Mouse (Mus musculus) monocyte, adult 5-6 weeks (primary cell): ENCODE measurements around the gene Zfp868. TPM values are rescaled to one million over a fixed set of nuclear protein-coding genes. Genes with fewer than 3 reads are reported as not detected.
A peak's percentile ranks its signal among the peaks of the same experiment; 100 is the strongest.
"Not testable (repeated sequence)": the region's sequence is repeated elsewhere in the genome, so short reads cannot be mapped to it uniquely, and the experiment has no call there.

Source experiments
- ATAC-seq: fragments of 153-309, 156-312 bp; replicated peaks from 2 replicates; pipeline ENCODE4 v1.8.0; 2017; ENCODE audit warnings: mild to moderate bottlenecking; ENCODE audit not compliant: low TSS enrichment, insufficient number of reproducible peaks, severe bottlenecking, poor library complexity, low FRiP score
- total RNA-seq: library from RNA; stranded (forward); fragments of 200-1000, 200-491, 200-594 nt; gene quantifications from 3 replicates; pipeline ENCODE4 v1.2.3, GENCODE M21; 2017

Gene Zfp868
- total RNA-seq, result 25.9 to 37.5 TPM (median 28.9 TPM) in 3 replicates

DNA sequence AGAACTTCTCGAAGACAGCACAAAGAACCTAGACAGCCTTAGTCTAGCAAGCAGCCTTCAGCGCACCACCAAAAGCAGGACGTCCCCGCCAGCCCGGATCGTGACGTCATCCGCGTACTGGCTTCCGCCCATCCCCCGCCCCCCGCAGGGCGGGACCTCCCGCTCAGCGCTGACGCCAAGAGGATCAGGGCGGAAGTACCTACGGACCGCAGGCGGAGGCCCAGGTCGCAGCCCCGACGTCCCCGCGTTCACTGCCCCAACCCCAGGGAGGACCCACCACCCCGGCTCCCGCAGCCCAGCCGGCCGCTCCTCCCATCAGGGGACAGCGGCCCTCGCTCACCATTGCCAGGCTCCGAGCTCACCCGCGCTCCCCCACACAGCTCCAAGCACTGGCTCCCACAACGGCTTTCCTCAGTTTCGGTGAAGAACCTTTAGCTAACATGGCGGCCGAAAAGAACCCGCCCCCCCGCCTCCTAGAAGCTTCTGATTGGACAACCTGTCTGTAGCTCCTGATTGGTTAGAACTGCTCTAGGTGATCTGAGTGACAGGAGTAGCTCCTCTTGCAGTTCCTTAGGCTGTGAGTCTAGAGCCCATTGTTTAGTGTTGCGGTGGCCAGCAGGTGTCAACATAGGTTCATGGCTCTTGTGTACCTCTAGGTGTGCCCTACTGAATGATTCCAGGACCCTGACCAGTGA, at the start of gene Zfp868:
Gene Zfp868 (minus strand): TSS at position 454 of the 695 bp plus-strand sequence.
- peak; percentile 97 for ATAC-seq

DNA sequence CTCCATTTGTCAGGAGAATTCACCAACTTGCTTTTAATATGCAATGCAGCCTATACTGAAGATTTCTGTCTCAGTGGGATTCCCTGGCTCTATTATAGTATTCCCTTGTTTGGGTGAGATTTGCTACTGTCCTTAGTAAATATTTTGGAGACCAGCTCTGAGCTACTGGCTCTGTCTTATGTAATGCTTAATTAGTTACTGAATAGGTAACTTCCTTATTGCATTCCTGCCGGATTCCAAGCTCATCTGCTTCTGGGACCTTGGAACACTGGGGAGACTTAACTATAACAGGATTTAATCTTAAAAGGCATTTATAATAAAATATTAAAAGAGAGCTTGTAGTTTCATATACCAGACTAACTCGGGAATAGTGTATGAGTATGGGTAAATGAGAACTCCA, 39.7 kb upstream of the Zfp868 start:
- not testable (repeated sequence) for ATAC-seq

DNA sequence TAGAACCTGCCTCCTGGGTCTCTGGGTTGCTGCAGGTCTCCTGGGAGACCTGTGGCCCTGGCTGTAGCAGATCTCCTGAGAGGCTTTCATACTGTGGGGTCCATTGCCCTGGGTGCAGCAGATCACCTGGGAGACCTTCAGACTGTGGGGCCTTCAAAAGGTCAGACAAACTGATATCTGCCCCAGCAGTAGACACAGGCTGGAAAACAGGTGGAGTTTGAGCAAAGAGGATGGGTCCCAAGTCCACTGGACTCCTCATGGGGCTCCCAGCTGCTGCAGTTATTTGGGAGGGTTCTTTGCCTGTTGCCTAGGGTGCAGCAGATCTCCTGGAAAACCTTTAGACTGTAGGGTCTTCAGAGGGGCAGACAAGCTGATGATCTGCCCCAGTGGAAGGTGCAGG, 35.9 kb upstream of the Zfp868 start:
- no peak for ATAC-seq

DNA sequence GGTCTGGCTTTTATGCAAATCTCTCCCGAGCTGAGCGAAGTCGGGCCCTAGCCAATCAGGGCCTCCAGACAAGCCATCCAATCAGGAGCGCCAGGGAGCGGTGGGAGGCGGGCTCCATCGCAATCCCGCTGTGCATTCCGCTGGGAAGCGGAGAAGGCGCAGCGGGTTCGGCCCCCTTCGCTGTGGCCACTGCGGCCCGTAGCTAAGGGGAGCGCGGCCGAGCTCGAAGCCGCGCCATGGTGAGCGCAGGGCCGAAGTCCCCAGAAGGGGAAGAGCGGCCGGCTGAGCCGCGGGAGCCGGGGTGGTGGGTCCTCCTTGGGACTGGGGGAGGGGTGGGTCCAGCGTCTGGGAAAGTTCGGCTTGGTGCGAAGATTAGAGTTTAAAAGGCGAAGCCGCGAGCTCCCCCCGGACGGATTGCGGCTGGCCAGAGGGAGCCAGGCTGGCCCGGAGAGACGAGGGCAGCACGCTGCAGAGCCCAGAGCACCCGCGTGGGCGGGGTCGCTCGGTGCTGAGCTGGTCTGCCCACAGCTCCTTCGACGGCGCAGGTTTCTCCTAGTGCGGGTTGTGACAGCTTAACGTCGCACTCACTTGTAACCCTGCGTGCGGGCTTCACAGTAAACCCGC, 29.1 kb upstream of the Zfp868 start, which contains the start of gene Zfp964:
Gene Zfp964 (plus strand): TSS at position 122 of the 624 bp plus-strand sequence.
- peak; percentile 96 for ATAC-seq

DNA sequence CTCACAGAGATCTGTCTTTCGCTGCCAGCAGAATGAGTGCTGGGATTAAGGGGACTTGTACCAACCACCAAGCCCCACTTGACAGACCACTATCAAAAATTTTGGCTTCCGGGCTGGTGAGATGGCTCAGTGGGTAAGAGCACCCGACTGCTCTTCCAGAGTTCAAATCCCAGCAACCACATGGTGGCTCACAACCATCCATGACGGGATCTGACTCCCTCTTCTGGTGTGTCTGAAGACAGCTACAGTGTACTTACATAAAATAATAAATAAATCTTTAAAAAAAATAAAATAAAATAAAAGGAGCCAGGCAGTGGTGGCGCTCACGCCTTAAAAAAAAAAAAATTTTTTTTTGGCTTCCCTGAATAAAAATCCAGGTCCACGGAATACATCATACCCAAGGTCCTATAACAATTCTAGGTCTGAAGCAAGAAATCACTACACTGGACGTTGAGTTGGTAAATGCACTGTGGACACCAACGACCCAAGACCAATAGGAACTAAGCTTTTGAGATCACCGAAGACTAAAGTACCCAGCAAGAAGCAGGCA, 28.5 kb upstream of the Zfp868 start:
- ATAC-seq, result no peak

DNA sequence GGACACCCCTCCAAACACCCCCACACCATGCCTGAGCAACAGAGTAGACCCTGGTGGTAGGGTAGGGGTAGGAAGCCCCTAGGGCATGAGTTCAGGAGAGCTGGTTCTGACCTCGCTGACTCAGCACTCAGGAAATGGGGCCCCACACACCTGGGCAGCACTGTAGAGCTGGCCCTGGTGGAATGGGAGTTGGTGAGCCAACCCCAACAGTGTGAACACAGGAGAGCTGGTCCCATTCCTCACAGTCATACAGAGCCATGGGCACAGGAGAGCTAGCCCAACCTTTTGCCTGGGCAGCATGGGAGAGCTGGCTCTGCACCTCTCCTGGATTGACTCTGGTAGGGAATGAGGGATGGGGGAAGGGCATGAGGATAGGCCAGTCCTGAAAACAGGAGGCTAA, 7.3 kb downstream of the Zfp868 start:
- ATAC-seq, result peak; percentile 34; the same call in 1 of the 2 replicates

DNA sequence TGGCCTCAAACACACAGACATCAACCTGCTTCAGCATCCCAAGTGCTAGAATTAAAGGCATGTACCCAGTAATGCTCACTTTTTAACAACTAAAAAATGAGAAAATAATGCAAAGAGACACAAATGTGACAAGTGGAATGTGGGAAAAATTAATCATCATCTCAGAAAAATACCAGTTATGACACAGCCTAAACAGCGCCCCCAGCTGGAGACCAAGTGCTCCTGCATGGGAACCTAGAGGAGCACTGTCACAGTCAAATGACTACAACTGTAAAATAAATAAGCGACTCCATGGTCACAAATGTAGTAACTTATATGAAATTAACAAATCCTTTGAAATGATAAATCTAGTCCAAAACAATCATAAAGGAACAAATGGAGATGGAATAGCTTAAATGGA, 10.7 kb downstream of the Zfp868 start:
- no peak for ATAC-seq

DNA sequence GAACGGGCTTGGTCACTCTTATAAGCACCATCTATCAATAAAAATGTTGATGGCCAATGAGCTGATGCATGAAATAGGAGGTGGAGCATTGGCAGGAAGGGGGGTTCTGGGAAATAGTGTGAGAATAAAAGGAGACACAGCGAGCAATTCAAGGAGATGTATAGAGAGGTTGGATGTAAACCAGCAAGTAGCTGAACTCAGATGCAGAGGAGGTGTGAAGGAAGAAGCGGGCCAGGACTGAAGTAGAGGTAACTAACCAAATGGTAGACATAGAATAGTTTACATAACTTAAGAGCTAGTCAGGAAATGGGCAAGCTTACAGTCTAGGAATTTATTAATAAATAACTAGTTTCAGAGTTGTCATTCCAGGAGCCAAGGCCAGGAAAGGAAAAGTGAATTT, 27.8 kb downstream of the Zfp868 start:
- not testable (repeated sequence) for ATAC-seq

DNA sequence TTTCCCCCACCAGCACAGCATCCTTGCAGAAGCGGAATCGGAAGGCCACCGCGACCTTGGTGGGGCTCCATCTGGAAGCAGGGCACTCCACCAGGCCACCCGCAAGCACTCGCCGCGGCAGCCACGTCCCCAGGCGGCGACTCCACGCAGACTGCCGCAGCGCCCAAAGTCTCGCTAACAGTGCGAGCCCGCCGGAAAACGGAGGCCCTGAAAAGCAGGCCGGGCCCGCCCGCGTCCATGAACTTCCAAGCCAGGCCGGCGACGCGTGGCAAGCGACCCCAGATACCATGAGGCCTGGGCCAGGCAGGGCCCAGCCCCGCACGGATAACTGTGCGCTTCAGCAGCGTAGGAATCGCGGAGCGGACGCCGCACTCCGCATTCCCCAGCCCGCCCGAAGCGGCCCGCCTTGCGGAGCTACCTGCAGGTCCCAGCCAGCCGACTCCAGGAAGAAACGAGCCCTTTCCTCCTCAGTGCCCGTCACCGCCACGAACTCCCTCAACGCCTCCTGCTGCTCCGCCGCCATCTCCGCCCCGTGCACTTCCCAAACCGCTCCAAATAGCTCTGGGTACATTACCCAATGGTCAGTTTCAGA, 40.6 kb downstream of the Zfp868 start:
- ATAC-seq, result no peak

DNA sequence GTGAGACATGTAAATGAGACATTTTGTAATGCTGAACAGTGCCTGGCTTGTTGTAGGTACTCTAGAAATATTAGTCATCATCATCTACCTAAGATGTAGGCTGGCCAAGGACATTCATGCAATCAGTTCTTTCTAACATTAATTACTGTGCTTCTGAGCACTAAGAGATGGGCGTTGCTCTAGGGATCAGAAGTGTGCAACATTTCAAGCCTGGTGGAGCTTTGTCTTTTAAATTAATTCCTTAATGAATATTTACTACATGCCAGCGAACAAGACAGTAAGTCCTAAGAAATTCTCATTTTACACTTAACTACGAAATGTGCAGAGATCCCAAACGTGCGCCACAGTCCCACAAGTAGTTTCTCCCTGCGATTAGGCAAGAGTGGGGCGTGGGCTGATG, 41.1 kb downstream of the Zfp868 start:
- not testable (repeated sequence) for ATAC-seq

Other genes starting within 250 kb of the Zfp868 start
- gene Gm9495, start 172.0 kb downstream of the Zfp868 start, total RNA-seq, result not detected in 3 replicates
- not detected in 3 replicates for gene Gm7697, start 102.6 kb downstream of the Zfp868 start, total RNA-seq
- gene Zfp964, start 28.9 kb upstream of the Zfp868 start, total RNA-seq, result 0.10 to 0.32 TPM in 2 of 3 replicates, not detected in the other
- 68.4 to 82.0 TPM (median 80.1 TPM) in 3 replicates for gene Zfp869, start 85.2 kb upstream of the Zfp868 start, total RNA-seq
- 6.5 to 9.4 TPM (median 7.6 TPM) in 3 replicates for gene Zfp963, start 124.4 kb upstream of the Zfp868 start, total RNA-seq
- gene Gm20422, start 149.3 kb upstream of the Zfp868 start, total RNA-seq, result not detected in 3 replicates
- 10.5 to 25.2 TPM (median 16.7 TPM) in 3 replicates for gene Atp13a1, start 165.6 kb upstream of the Zfp868 start, total RNA-seq
- gene Zfp866, start 165.6 kb upstream of the Zfp868 start, total RNA-seq, result 28.2 to 42.8 TPM (median 32.0 TPM) in 3 replicates
- 112 to 186 TPM (median 157 TPM) in 3 replicates for gene Gmip, start 183.1 kb upstream of the Zfp868 start, total RNA-seq
- gene Lpar2, start 196.9 kb upstream of the Zfp868 start, total RNA-seq, result 0.11 to 2.0 TPM (median 0.48 TPM) in 3 replicates
- 4.5 to 11.8 TPM (median 9.7 TPM) in 3 replicates for gene Pbx4, start 206.9 kb upstream of the Zfp868 start, total RNA-seq